Mouse (Mus musculus) gastrocnemius, adult 2 months (tissue): Measurements from ENCODE around the gene Wdr54. TPM values are rescaled to one million over a fixed set of nuclear protein-coding genes. Genes with fewer than 3 reads are reported as not detected.

Experiments used
- DNase-seq: peaks from one replicate; pipeline ENCODE4 v3.0.0; 2022
- H3K27ac ChIP-seq: fragments of 200-600 bp; 2 replicates; pipeline ENCODE4 v1.8.1; 2022; ENCODE audit warnings: mild to moderate bottlenecking
- H3K4me3 ChIP-seq: fragments of 200-600 bp; 2 replicates; pipeline ENCODE4 v1.8.1; 2022; ENCODE audit warnings: mild to moderate bottlenecking, moderate library complexity
- CTCF ChIP-seq: fragments of 200-600 bp; IDR thresholded peaks from 2 replicates; pipeline ENCODE4 v1.8.1; 2022; ENCODE audit warnings: antibody characterized with exemption, mild to moderate bottlenecking, moderate library complexity
- intact Hi-C: fragments of 180-260 bp; cut with DNase I; formaldehyde crosslinking; loops from one replicate; pipeline ENCODE4 v1.15.1; 2025
- total RNA-seq, 2 experiments: library from RNA; stranded (reverse); gene quantifications; 2 replicates each; pipeline ENCODE4 v1.2.3; 2021

Gene Wdr54
- total RNA-seq, 2 experiments from 2014 or later = 0.84 to 1.1 TPM

DNA sequence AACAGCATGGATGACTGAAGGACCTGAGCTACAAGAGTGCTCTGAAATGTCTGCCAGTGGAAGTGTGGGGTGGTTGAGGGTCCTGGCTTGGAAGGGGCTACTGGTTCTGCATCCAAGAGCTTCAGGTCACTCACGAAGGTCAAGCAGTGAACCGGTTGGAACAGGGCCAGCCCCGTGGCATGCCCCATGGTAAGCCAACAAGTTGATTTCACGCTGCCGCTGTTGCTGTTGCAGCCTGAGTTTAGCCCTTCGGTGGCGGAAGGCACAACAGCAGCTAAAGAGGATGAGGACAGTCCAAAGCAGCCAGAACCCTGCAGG lies 36.5 kb downstream of the Wdr54 start:
- intact Hi-C loops = loop anchor here (2.0 kb wide), 1 partner anchor 37 kb away; the partner anchor contains the start of genes 1700003E16Rik and Wdr54
- DNase-seq = no peak
- no peak for TF ChIP-seq CTCF
- no peak overlapping the region for H3K27ac ChIP-seq
- no peak overlapping the region for H3K4me3 ChIP-seq

DNA sequence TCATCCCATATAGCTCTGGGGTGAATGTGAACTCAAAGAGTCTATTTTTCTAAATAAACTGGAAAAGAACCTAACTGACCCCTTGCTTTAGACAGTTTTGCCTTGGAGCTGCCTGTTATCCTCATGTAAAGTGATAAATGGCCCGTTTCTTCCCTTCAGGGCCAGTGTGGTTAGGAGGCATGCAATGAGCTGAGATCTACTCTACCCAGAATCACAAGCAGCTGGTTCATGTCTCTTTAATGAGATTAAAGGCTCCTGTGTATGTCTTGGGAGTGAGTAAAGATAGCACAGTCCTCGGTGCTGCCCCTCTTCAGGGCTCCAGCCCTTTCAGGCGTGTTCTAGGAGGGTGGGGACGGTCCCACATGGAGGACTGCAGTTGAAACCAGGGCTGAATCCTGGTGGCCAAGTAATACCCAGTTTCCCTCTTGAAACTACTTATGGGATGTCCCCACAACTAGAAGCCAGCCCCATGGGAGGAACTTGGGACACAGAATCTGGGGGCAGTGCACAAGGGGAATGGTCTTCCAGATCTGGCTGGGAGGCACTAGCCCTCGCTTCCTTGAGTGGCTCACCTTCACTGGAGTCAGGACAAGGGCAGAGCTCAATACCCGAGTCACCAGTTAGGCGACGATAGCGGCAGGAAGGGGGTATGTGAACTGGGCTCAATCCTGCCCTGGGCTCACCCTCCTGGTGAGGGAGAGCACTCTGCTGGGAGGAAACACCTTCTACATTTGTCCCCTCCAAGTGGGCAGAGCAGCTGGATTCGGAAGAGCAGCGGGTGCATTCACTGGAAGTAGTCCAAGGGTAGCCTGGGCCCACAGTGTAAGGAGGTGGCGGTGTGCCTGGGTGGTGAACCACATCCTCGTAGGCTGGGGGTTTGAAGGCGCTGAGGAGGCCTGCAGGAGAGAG lies 37.1 kb downstream of the Wdr54 start:
- peak; percentile 28 for DNase-seq
- no peak for TF ChIP-seq CTCF
- Histone ChIP-seq H3K4me3 (no peak overlapping the region), H3K27ac (no peak overlapping the region)
- intact Hi-C loops = loop anchor here (2.0 kb wide), 1 partner anchor 38 kb away; the partner anchor contains the start of genes 1700003E16Rik and Wdr54

DNA sequence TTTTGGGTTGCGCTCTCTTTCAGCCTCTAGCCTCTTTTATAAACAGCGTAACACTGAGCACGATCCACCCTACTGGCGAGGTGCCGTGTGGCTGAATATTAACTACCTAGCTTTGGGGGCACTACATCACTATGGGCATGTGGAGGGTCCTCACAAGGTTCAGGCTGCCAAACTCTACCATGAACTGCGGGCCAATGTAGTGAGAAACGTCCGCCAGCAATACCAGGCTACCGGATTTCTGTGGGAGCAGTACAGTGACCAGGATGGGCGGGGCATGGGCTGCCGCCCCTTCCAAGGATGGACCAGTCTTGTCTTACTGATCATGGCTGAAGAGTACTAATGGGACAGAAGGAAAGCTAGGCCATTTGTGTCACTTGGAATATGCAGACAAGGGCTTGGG lies 37.8 kb downstream of the Wdr54 start:
- intact Hi-C loops = loop anchor here (2.0 kb wide), 1 partner anchor 38 kb away; the partner anchor contains the start of genes 1700003E16Rik and Wdr54
- Histone ChIP-seq H3K4me3 (no peak overlapping the region), H3K27ac (no peak overlapping the region)
- TF ChIP-seq CTCF = no peak
- peak; percentile 14 for DNase-seq

DNA sequence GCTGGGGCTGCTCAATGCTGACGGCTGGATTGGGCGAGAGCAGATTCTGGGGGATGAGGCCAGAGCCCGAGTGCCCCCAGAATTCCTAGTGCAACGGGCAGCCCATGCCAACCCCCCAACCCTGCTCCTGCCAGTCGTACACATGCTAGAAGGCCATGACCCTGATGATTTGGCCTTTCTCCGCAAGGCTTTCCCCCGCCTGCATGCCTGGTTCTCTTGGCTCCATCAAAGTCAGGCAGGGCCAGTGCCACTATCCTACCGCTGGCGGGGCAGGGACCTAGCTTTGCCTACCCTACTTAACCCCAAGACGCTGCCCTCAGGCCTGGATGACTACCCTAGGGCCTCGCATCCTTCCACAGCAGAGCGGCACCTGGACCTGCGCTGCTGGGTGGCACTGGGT lies 38.6 kb downstream of the Wdr54 start:
- intact Hi-C loops = loop anchor here (2.0 kb wide), 1 partner anchor 39 kb away; the partner anchor contains the start of genes 1700003E16Rik and Wdr54
- no peak for DNase-seq
- H3K4me3 ChIP-seq = no peak overlapping the region
- TF ChIP-seq CTCF = no peak
- no peak overlapping the region for H3K27ac ChIP-seq

DNA sequence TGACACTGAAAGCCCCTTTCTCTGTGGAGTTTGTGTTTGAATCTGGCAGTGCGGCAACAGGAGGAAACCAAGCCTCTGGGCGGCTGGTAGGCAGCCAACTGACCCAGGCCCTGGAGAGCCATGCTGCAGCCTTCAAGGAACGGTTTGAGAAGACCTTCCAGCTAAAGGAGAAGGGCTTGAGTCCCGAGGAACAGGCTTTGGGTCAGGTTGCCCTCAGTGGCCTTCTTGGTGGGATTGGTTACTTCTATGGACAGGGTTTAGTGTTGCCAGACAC lies 39.1 kb downstream of the Wdr54 start:
- intact Hi-C loops = no loop called here
- no peak for TF ChIP-seq CTCF
- no peak overlapping the region for H3K4me3 ChIP-seq
- no peak overlapping the region for H3K27ac ChIP-seq
- peak; percentile 24 for DNase-seq

DNA sequence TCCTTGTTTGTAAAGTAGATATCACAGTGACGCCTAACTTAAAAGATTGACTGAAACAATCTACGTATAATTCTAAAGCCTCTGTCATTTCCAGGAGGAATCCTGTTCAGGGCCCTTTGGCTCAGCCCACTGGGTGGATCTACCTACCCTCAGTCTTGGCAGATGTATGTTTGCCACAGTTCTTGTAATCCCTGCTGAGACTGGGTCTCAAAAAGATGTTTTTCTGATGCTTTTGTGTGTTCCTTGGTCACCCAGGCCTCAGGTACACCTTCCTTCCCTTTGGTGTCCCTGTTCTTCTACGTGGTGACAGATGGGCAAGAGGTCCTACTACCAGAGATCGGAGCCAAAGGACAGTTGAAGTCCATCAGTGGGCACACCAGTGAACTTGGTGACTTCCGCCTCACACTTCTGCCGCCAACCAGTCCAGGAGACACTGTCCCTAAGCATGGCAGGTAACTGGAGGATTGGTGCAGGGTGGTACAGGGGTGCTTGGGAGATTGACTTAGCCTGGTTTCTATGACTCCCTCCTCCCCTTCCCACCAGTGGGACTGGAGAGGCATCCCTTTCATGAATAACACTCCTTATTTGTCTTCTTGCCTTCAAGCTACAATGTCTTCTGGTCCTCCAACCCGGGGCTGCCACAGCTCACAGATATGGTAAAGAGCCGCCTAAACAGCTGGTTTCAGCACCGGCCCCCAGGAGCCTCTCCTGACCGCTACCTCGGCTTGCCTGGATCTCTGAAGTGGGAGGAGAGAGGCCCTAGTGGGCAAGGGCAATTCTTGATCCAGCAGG lies 39.6 kb downstream of the Wdr54 start:
- 0 out of 2 replicates have a peak overlapping the region, but pooled peaks have one; percentile 94 for H3K27ac ChIP-seq
- H3K4me3 ChIP-seq = peak overlapping the region; percentile 87
- TF ChIP-seq CTCF = no peak
- DNase-seq = peak; percentile 6
- intact Hi-C loops = no loop called here

DNA sequence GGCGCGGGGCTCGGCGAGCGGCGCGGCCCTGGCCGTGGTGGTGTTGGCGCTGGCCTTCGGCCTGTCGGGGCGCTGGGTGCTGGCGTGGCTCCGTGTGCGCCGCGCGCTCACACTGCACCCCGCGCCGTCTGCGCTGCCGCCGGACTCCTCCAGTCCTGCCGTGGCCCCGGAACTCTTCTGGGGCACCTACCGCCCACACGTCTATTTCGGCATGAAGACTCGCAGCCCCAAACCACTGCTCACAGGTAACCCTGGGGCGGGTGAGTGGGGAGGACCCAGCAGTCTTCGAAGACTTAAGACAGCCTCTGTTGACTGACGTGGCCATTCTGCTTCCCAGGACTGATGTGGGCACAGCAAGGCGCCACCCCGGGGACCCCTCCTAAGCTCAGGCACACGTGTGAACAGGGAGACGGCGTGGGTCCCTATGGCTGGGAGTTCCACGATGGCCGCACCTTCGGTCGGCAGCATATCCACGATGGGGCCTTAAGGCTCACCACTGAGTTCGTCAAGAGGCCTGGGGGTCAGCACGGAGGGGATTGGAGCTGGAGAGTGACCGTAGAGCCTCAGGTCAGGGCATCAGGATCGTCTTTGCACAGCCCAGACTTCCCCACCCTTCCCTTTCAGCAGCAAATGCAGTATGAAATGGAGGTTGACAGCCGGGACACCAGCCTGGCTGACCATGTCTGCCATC lies 40.4 kb downstream of the Wdr54 start:
- intact Hi-C loops = no loop called here
- TF ChIP-seq CTCF = no peak
- DNase-seq = no peak
- Histone ChIP-seq H3K4me3 (peak overlapping the region; percentile 87), H3K27ac (peak overlapping the region; percentile 94)

DNA sequence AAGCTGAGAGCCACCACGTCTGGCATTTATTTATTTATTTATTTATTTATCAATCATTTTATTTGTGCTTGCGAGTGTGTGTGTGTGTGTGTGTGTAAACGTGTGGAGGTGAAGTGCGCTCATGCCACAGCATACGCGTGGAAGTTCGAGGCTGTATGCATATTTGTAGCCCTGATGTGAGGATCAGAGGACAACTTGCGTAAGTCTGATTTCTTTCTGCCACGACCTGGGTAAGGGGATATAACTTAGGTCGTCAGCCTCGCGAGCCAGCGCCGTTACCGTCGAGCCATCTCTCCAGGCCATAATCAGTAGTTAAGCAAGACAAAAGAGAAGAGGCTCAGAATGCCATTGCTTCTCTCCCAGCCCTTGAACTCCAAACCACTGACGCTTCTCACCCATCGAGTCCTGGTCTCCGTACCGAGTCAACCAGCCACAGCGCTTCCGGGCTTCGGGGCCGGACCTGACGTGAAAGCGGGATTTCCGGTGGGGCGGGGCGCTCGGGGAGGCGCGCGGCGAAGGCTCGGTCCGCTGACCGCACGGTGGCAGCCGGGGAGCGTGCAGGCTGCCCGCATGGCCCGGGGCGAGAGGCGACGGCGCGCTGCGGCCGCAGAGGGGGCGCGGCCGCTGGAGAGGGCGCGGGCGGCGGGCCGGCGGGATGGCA lies 41.1 kb downstream of the Wdr54 start, which contains the start of gene Mogs:
TSS of gene Mogs (plus strand) at position 486 of the 661 bp plus-strand sequence.
- peak; percentile 69 for TF ChIP-seq CTCF
- intact Hi-C loops = no loop called here
- peak; percentile 97 for DNase-seq
- H3K4me3 ChIP-seq = peak within 1 kb of the TSS; percentile 87
- peak within 1 kb of the TSS; percentile 94 for H3K27ac ChIP-seq

DNA sequence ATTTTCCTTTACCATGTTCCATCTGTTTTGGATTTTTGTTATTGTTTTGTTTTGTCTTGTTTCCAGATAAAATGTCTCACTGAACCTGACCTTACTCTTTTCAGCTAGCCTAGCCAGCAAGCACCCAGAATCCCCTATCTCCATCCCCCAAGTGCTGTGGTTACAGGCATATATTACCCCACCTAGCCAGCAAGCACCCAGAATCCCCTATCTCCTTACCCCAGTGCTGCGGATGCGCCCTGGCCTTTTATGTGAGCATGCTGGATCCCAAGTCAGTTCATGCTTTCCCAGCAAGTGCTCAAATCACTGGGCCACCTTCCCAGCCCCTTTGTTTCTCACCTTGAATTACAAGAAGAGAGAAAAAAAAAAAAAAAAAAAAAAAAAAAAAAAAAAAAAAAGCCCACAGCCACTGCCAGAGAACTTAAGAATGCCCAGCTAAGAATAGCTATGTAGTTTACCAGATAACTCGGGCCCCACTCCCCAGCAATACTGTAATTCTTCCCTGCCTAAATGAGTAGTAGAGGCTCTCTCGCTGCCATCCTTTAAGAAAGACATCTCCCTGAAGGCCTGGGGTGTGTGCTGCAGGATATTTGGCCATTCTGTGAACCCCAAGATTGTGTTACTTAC lies 44.6 kb downstream of the Wdr54 start:
- peak; percentile 8 for DNase-seq
- H3K4me3 ChIP-seq = no peak overlapping the region
- H3K27ac ChIP-seq = no peak overlapping the region
- no peak for TF ChIP-seq CTCF
- intact Hi-C loops = no loop called here

DNA sequence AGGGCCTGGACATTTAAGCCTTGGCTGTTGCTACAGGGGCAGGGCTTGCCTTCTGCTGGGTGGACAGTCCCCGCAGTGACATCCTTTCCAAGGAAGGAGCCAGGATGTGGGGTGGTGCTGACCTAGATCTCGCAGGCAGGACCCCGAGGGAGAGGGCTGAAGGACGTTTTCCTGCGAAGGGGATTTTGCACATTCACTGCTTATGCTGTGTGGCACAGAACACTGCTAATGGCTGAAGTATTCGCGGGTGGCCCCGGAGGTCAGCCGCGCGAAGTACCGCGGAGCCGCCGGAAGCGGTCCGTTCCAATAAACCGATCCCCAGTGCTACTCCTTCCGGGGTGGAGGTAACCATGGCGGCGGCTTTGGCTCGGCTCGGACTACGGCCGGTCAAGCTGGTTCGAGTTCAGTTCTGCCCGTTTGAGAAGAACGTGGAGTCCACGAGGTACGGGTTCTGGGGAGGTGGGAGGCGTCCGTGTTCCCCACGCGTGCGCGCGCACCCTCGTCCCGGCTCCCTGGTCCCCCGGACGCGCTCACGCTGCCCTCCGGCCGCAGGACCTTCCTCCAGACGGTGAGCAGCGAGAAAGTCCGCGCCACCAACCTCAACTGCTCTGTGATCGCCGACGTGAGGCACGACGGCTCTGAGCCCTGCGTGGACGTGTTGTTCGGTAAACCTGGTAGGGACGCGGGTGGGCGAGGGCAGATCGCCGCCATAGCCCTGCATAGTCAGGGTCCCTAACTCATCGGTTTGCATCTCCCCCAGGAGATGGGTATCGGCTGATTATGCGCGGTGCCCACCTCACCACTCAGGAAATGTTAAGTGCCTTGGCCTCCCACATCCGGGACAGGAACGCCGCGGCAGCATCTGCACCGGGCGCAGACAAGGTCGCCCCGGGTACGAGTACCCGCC lies 47.2 kb downstream of the Wdr54 start, which contains the start of gene Mrpl53:
TSS of gene Mrpl53 (plus strand) at position 279 of the 907 bp plus-strand sequence.
- no peak for TF ChIP-seq CTCF
- intact Hi-C loops = loop anchor here (10.0 kb wide), 1 partner anchor 396 kb away; the partner anchor contains the start of gene Dguok
- peak; percentile 91 for DNase-seq
- Histone ChIP-seq H3K4me3 (peak within 1 kb of the TSS; percentile 85), H3K27ac (peak within 1 kb of the TSS; percentile 93)
